Mouse (Mus musculus) MEL (cell line): Measurements from ENCODE around the gene Madd. TPM values are rescaled to one million over a fixed set of nuclear protein-coding genes. Genes with fewer than 3 reads are reported as not detected.

Experiments
- DNase-seq: peaks from one replicate; pipeline ENCODE4 v3.0.0; 2011; ENCODE audit warnings: low read depth, low spot score
- H3K27ac ChIP-seq: 2 replicates; pipeline ENCODE4 v1.5.1; 2012; ENCODE audit warnings: low read depth, mild to moderate bottlenecking, control low read depth, low read length, moderate library complexity; ENCODE audit not compliant: control insufficient read depth
- H3K27me3 ChIP-seq, 2 experiments: fragments of 150-350 bp in 1 of 2; sonication (generic) in 1 of 2; 2 replicates each; pipeline ENCODE4 v1.6.1; 2012; ENCODE audit warnings: low read length in 2 of 2, mild to moderate bottlenecking in 2 of 2, improper control_type of control experiment in 1 of 2, moderate library complexity in 1 of 2; ENCODE audit not compliant: insufficient read depth in 2 of 2, control insufficient read depth in 1 of 2
- H3K36me3 ChIP-seq, 2 experiments: 2 replicates each; pipeline ENCODE4 v1.6.1; 2012 to 2014; ENCODE audit warnings: low read length in 2 of 2, improper control_type of control experiment in 1 of 2, inconsistent platforms in 1 of 2, mild to moderate bottlenecking in 1 of 2; ENCODE audit not compliant: insufficient read depth in 2 of 2, control insufficient read depth in 1 of 2
- H3K4me1 ChIP-seq, 2 experiments: fragments of 150-350 bp in 1 of 2; sonication (generic) in 1 of 2; 2 replicates each; pipeline ENCODE4 v1.6.1; 2012; ENCODE audit warnings: low read length in 2 of 2, improper control_type of control experiment in 1 of 2, mild to moderate bottlenecking in 1 of 2; ENCODE audit not compliant: insufficient read depth in 2 of 2, control insufficient read depth in 1 of 2
- H3K4me3 ChIP-seq, 2 experiments: fragments of 150-350 bp in 1 of 2; sonication (generic) in 1 of 2; 2 replicates each; pipeline ENCODE4 v1.5.1; 2012; ENCODE audit warnings: low read depth in 2 of 2, low read length in 2 of 2, mild to moderate bottlenecking in 2 of 2, moderate library complexity in 2 of 2, control low read depth in 1 of 2, improper control_type of control experiment in 1 of 2; ENCODE audit not compliant: control insufficient read depth in 1 of 2, insufficient read depth in 1 of 2
- H3K79me2 ChIP-seq: 2 replicates; pipeline ENCODE4 v1.6.1; 2012; ENCODE audit warnings: mild to moderate bottlenecking, low read length, moderate library complexity; ENCODE audit not compliant: control insufficient read depth, poor library complexity, insufficient read depth
- H3K9ac ChIP-seq: 2 replicates; pipeline ENCODE4 v1.6.1; 2012; ENCODE audit warnings: low read depth, mild to moderate bottlenecking, control low read depth, low read length, moderate library complexity; ENCODE audit not compliant: control insufficient read depth, poor library complexity, severe bottlenecking
- H3K9me3 ChIP-seq: fragments of 150-350 bp; sonication (generic); replicated peaks from 2 replicates; pipeline ENCODE4 v1.6.1; 2012; ENCODE audit warnings: mild to moderate bottlenecking, low read length, improper control_type of control experiment, moderate library complexity; ENCODE audit not compliant: insufficient read depth
- CTCF ChIP-seq, 3 experiments: IDR thresholded peaks in 2 of 3; conservative IDR thresholded peaks in 1 of 3; 2 replicates each; pipeline ENCODE4 v1.5.1; 2011 to 2012; ENCODE audit warnings: low read length in 3 of 3, low read depth in 2 of 3, mild to moderate bottlenecking in 2 of 3, improper control_type of control experiment in 1 of 3, inconsistent platforms in 1 of 3, mixed read lengths in 1 of 3, moderate library complexity in 1 of 3; ENCODE audit not compliant: control insufficient read depth in 1 of 3, insufficient read depth in 1 of 3, poor library complexity in 1 of 3, severe bottlenecking in 1 of 3
- EP300 ChIP-seq, 2 experiments: IDR thresholded peaks; 2 replicates each; pipeline ENCODE4 v1.6.1; 2011; ENCODE audit warnings: improper control_type of control experiment in 2 of 2, low read length in 2 of 2, low read depth in 1 of 2, mild to moderate bottlenecking in 1 of 2
- ETS1 ChIP-seq: IDR thresholded peaks from 2 replicates; pipeline ENCODE4 v1.6.1; 2012; ENCODE audit warnings: low read depth, mild to moderate bottlenecking, inconsistent platforms, low read length, improper control_type of control experiment, moderate library complexity
- GATA1 ChIP-seq: IDR thresholded peaks from 2 replicates; pipeline ENCODE4 v1.6.1; 2011; ENCODE audit warnings: low read depth, low read length, improper control_type of control experiment
- HCFC1 ChIP-seq: IDR thresholded peaks from 2 replicates; pipeline ENCODE4 v1.6.1; 2012; ENCODE audit warnings: low read depth, mild to moderate bottlenecking, inconsistent platforms, low read length, improper control_type of control experiment, moderate library complexity
- JUND ChIP-seq: IDR thresholded peaks from 2 replicates; pipeline ENCODE4 v1.6.1; 2011; ENCODE audit warnings: low read depth, mild to moderate bottlenecking, improper control_type of control experiment, low read length
- MAFK ChIP-seq: IDR thresholded peaks from 2 replicates; pipeline ENCODE4 v1.6.1; 2011; ENCODE audit warnings: low read depth, mild to moderate bottlenecking, low read length, improper control_type of control experiment, borderline replicate concordance
- MXI1 ChIP-seq: IDR thresholded peaks from 2 replicates; pipeline ENCODE4 v1.6.1; 2011; ENCODE audit warnings: mild to moderate bottlenecking, low read depth, low read length, improper control_type of control experiment
- MYB ChIP-seq: IDR thresholded peaks from 2 replicates; pipeline ENCODE4 v1.6.1; 2011; ENCODE audit warnings: mild to moderate bottlenecking, low read depth, low read length, improper control_type of control experiment
- MYC ChIP-seq: IDR thresholded peaks from 2 replicates; pipeline ENCODE4 v1.6.1; 2011; ENCODE audit warnings: low read depth, mild to moderate bottlenecking, low read length, improper control_type of control experiment, moderate library complexity
- POLR2A ChIP-seq, 2 experiments: IDR thresholded peaks; 2 replicates each; pipeline ENCODE4 v1.6.1; 2011 to 2012; ENCODE audit warnings: low read length in 2 of 2, mild to moderate bottlenecking in 2 of 2, control low read depth in 1 of 2, improper control_type of control experiment in 1 of 2, low read depth in 1 of 2, moderate library complexity in 1 of 2; ENCODE audit not compliant: control insufficient read depth in 1 of 2, insufficient read depth in 1 of 2, poor library complexity in 1 of 2
- RAD21 ChIP-seq: IDR thresholded peaks from 2 replicates; pipeline ENCODE4 v1.6.1; 2011; ENCODE audit warnings: mild to moderate bottlenecking, low read depth, low read length, improper control_type of control experiment
- RCOR1 ChIP-seq: IDR thresholded peaks from 2 replicates; pipeline ENCODE4 v1.6.1; 2012; ENCODE audit warnings: low read depth, mild to moderate bottlenecking, inconsistent platforms, low read length, improper control_type of control experiment
- UBTF ChIP-seq: IDR thresholded peaks from 2 replicates; pipeline ENCODE4 v1.6.1; 2012; ENCODE audit warnings: low read depth, mild to moderate bottlenecking, inconsistent platforms, low read length, improper control_type of control experiment, moderate library complexity, borderline replicate concordance; ENCODE audit not compliant: insufficient read depth
- USF1 ChIP-seq: IDR thresholded peaks from 2 replicates; pipeline ENCODE4 v1.6.1; 2014; ENCODE audit warnings: low read depth, mild to moderate bottlenecking, inconsistent platforms, low read length, improper control_type of control experiment, moderate library complexity
- ZMIZ1 ChIP-seq: IDR thresholded peaks from 2 replicates; pipeline ENCODE4 v1.6.1; 2012; ENCODE audit warnings: low read depth, mild to moderate bottlenecking, inconsistent platforms, low read length, improper control_type of control experiment, moderate library complexity
- polyA plus RNA-seq, 2 experiments: library from polyadenylated mRNA; stranded (reverse) in 1 of 2; unstranded in 1 of 2; fragments of >175 nt in 1 of 2; fragments of >200 nt in 1 of 2; gene quantifications; 2 replicates each; pipeline versions ENCODE4 v1.2.1 to v1.2.4; 2012; ENCODE audit warnings: low replicate concordance in 2 of 2, low read depth in 1 of 2; ENCODE audit not compliant: insufficient read length in 2 of 2, insufficient read depth in 1 of 2, missing spikeins in 1 of 2
- total RNA-seq: library from RNA; depleted of rRNA; stranded (reverse); fragments of 300-350 nt; gene quantifications from 2 replicates; pipeline ENCODE4 v1.2.3, GENCODE M21; 2012

Gene Madd
- total and polyA plus RNA-seq, 3 experiments: 17.5 to 27.4 TPM; not detected in 1

DNA sequence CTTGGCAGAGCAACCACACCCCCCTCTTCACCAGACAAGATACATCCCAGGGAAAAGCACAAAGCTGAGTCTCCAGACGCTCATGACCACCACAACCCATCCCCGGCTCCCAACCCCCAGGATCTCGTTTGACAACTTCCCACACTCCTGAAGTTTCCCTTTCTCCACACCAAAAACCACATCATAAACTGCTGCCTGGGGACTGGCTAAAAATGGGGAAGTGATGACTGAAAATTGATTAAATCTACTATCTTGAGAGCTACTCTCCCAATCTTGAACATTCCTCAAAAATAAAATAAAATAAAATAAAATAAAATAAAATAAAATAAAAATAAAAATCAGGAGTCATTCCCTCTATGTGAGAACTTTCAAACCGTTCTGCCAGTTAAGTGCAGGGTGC lies 20.7 kb downstream of the Madd start:
- Histone ChIP-seq H3K4me3 (no peak overlapping the region), H3K79me2 (no peaks in the 10 kb centered on the region), H3K36me3 (peaks cover 5 to 44% of the 10 kb centered on the region in 2 experiments), H3K9ac (no peak overlapping the region), H3K27me3 (no peaks in the 10 kb centered on the region), H3K9me3 (no peaks in the 10 kb centered on the region), H3K27ac (no peak overlapping the region), H3K4me1 (peaks cover 15 to 37% of the 10 kb centered on the region in 2 experiments)
- 0 out of 2 replicates have a peak, but pooled peaks have one; percentile 36 for TF ChIP-seq ETS1
- TF ChIP-seq MYB: no peak
- TF ChIP-seq POLR2A (IDR thresholded peaks at IDR 0.05; ENCODE audit: control insufficient read depth in 1 of 2, insufficient read depth in 1 of 2, low read depth in 1 of 2, low read length in 2 of 2, poor library complexity in 1 of 2): no peak
- TF ChIP-seq EP300 (IDR thresholded peaks at IDR 0.05; ENCODE audit: low read depth in 1 of 2, low read length in 2 of 2): peak; percentile 20 to 51; a peak in 3 of 4 replicates
- peak; percentile 56; the same call in 1 of the 2 replicates for TF ChIP-seq RCOR1
- no peak for TF ChIP-seq HCFC1
- TF ChIP-seq GATA1: peak; percentile 63
- DNase-seq: no peak

DNA sequence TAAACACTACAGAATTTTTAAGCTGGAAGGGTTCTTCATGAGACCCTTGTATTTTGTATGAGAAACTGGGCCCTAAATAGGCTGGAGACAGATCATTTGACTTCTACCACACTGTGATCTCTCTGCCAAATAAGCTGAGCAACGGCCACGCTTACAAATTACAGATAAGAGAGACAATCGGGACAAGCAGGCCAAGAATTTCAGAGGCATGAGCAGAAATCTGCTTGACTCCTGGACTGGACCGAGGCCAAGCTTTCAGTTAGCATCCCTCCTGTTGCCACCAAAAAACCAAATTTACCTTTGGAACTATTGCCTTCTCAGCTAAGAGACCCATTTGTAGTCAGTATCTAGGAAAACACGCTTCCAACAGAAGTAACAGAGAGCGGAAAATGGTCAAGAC lies 23.0 kb downstream of the Madd start:
- TF ChIP-seq USF1 (no peak), EP300 (IDR thresholded peaks at IDR 0.05; ENCODE audit: low read depth in 1 of 2, low read length in 2 of 2) (0 out of 4 replicates have a peak, but pooled peaks of 1 of the 2 experiments have one; percentile 33), UBTF (no peak), MYC (no peak), ZMIZ1 (no peak), MXI1 (no peak), MAFK (no peak), RAD21 (no peak), CTCF (IDR thresholded peaks at IDR 0.05 in 2 of 3, conservative IDR thresholded peaks at IDR 0.05 in 1 of 3; ENCODE audit: control insufficient read depth in 1 of 3, insufficient read depth in 1 of 3, low read depth in 2 of 3, low read length in 3 of 3, poor library complexity in 1 of 3, severe bottlenecking in 1 of 3) (no peak), RCOR1 (peak; percentile 65), JUND (no peak)
- Histone ChIP-seq H3K27ac (no peak overlapping the region), H3K79me2 (no peaks in the 10 kb centered on the region), H3K27me3 (no peaks in the 10 kb centered on the region), H3K4me3 (no peak overlapping the region), H3K36me3 (peaks cover 9 to 38% of the 10 kb centered on the region in 2 experiments), H3K9me3 (no peaks in the 10 kb centered on the region), H3K4me1 (peaks cover 13 to 27% of the 10 kb centered on the region in 2 experiments), H3K9ac (no peak overlapping the region)
- no peak for DNase-seq
